Mouse (Mus musculus) heart, embryonic 13.5 days (tissue): ENCODE results near the gene Slc6a4. TPM values are rescaled to one million over a fixed set of nuclear protein-coding genes. Genes with fewer than 3 reads are reported as not detected.

Source experiments
- ATAC-seq: fragments of 200-750 bp; cut with Nextera tagmentation; 2 replicates; pipeline ENCODE4 v1.8.0; 2017; ENCODE audit warnings: moderate TSS enrichment; ENCODE audit not compliant: insufficient number of reproducible peaks, low FRiP score, low TSS enrichment; ENCODE audit errors: extremely low read depth
- H3K27ac ChIP-seq: fragments of 300-500 bp; sonication (generic); replicated peaks from 2 replicates; pipeline ENCODE4 v1.5.1; 2015; ENCODE audit warnings: moderate library complexity, mild to moderate bottlenecking, inconsistent platforms
- H3K27me3 ChIP-seq: fragments of 300-500 bp; sonication (generic); replicated peaks from 2 replicates; pipeline ENCODE4 v1.6.1; 2015; ENCODE audit warnings: mild to moderate bottlenecking, inconsistent platforms
- H3K36me3 ChIP-seq: fragments of 300-500 bp; sonication (generic); 2 replicates; pipeline ENCODE4 v1.6.1; 2015; ENCODE audit warnings: mild to moderate bottlenecking, inconsistent platforms
- H3K4me1 ChIP-seq: fragments of 300-500 bp; sonication (generic); 2 replicates; pipeline ENCODE4 v1.6.1; 2015; ENCODE audit warnings: inconsistent platforms
- H3K4me2 ChIP-seq: fragments of 300-500 bp; sonication (generic); 2 replicates; pipeline ENCODE4 v1.6.1; 2015; ENCODE audit warnings: inconsistent platforms, mild to moderate bottlenecking, moderate library complexity
- H3K4me3 ChIP-seq: fragments of 300-500 bp; sonication (generic); 2 replicates; pipeline ENCODE4 v1.5.1; 2015; ENCODE audit warnings: moderate library complexity, mild to moderate bottlenecking, inconsistent platforms
- H3K9ac ChIP-seq: fragments of 300-500 bp; sonication (generic); 2 replicates; pipeline ENCODE4 v1.6.1; 2015; ENCODE audit warnings: inconsistent platforms, mild to moderate bottlenecking, moderate library complexity
- H3K9me3 ChIP-seq: fragments of 300-500 bp; sonication (generic); 2 replicates; pipeline ENCODE4 v1.6.1; 2016; ENCODE audit warnings: inconsistent platforms
- WGBS: fragments of 180-500 bp; shearing (Covaris S2); methylation state at CpG from one replicate; pipeline ENCODE4 v1.1.7; 2015; ENCODE audit warnings: mixed read lengths; 5-methylcytosine and 5-hydroxymethylcytosine counted together
- polyA plus RNA-seq: library from polyadenylated mRNA; unstranded; fragments of >200 nt; fragmentation: Nextera tagmentation; extraction: Ambion mirVana; gene quantifications from 2 replicates; pipeline ENCODE4 v1.2.1, GENCODE M21; 2015

The Slc6a4 gene
- polyA plus RNA-seq: 0.61 and 0.98 TPM in 2 replicates

GRCm38 (mm10) chr11:76997916-76998704, at the start of gene Slc6a4:
Slc6a4 (plus strand) TSS chr11:76998603.
- no peaks in the 10 kb centered on the region for H3K36me3 ChIP-seq
- H3K27ac ChIP-seq: no peak within 1 kb of the TSS
- 1% methylated on average over 52 of the region's 52 CpGs for WGBS
- H3K4me3 ChIP-seq: peak within 1 kb of the TSS; percentile 63
- H3K4me2 ChIP-seq: peak within 1 kb of the TSS; percentile 92
- peaks cover 75% of the 10 kb centered on the region for H3K27me3 ChIP-seq
- H3K4me1 ChIP-seq: peaks cover 21% of the 10 kb centered on the region
- H3K9me3 ChIP-seq: no peaks in the 10 kb centered on the region
- peak within 1 kb of the TSS; percentile 69 for H3K9ac ChIP-seq
- ATAC-seq: no peak

DNA sequence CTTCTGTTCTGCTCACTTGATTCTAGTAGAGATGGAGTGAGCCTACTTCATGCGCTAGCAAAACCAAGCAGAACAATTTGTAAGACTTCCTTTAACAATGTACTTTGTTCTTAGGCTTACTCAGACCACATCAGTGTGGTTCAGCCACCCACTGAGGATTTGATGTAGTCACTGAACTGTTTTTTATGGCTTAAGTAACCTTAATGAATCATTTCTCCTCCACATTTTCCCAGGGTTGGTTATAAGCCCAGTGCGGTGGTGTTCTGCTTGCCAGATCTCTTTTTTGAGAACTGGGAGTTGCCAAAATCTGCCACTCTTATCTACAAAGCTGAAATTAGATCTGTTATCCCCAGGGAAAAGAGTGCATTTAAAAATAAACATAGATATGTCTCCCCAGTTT, 44.9 kb upstream of the Slc6a4 start:
- WGBS: 70% methylated on average over 2 of the region's 2 CpGs
- Histone ChIP-seq H3K4me2 (no peak overlapping the region), H3K4me3 (no peak overlapping the region), H3K36me3 (peaks cover 94% of the 10 kb centered on the region), H3K9ac (no peak overlapping the region), H3K9me3 (no peaks in the 10 kb centered on the region), H3K4me1 (peaks cover 10% of the 10 kb centered on the region), H3K27me3 (no peaks in the 10 kb centered on the region), H3K27ac (peak overlapping the region; percentile 48)
- no peak for ATAC-seq

GRCm38 (mm10) chr11:76965703-76966102, 32.7 kb upstream of the Slc6a4 start:
- no peak for ATAC-seq
- H3K9ac ChIP-seq: no peak overlapping the region
- 90% methylated on average over 3 of the region's 3 CpGs for WGBS
- H3K4me3 ChIP-seq: no peak overlapping the region
- no peaks in the 10 kb centered on the region for H3K27me3 ChIP-seq
- H3K27ac ChIP-seq: no peak overlapping the region
- H3K4me1 ChIP-seq: peaks cover 7% of the 10 kb centered on the region
- H3K36me3 ChIP-seq: peaks cover 96% of the 10 kb centered on the region
- H3K4me2 ChIP-seq: no peak overlapping the region
- H3K9me3 ChIP-seq: no peaks in the 10 kb centered on the region

- peaks cover 7% of the 10 kb centered on the region for H3K4me1 ChIP-seq
- no peak overlapping the region for H3K9ac ChIP-seq
- no peak overlapping the region for H3K4me3 ChIP-seq
- no peak overlapping the region for H3K27ac ChIP-seq
- H3K9me3 ChIP-seq: no peaks in the 10 kb centered on the region
- H3K36me3 ChIP-seq: peaks cover 94% of the 10 kb centered on the region
- no peak for ATAC-seq
- no peaks in the 10 kb centered on the region for H3K27me3 ChIP-seq
- no peak overlapping the region for H3K4me2 ChIP-seq
- WGBS: 44% methylated on average over 2 of the region's 2 CpGs
These were observed 28.1 kb upstream of the Slc6a4 start for GRCm38 (mm10) chr11:76970328-76970727.

DNA sequence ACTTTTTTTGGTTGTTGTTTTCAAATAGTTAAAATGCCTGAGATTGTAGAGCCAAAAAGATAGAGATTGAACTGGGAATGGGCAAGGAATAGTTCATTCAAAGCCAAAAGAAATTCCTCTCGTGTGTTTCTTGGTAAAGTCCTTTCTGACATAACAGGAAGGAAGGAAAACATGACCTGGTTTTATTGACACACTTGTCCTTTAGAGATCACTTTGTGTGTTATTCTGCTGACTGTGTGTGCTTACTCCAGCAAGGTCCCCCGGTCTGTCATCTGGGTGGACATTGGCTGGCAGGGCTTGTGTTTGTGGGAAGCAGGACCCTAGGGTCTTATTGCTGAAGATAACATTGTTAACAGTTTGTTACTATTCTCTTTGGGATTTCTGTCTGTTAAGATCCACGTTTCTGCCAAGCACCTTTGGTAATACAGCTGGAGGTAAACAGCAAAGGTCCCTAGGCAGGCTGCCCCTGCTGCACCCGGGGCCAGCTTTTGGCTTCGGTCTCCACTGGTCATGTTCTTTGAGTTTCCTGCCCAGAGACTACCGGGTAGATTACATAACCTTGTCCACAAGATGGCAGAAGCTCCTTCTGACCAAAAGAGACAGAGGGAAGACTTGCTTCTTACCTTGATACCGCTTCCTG, 23.6 kb upstream of the Slc6a4 start:
- 0 out of 2 replicates have a peak overlapping the region, but pooled peaks have one; percentile 12 for H3K27ac ChIP-seq
- no peak overlapping the region for H3K4me3 ChIP-seq
- peaks cover 90% of the 10 kb centered on the region for H3K36me3 ChIP-seq
- H3K9me3 ChIP-seq: no peaks in the 10 kb centered on the region
- no peaks in the 10 kb centered on the region for H3K27me3 ChIP-seq
- no peak for ATAC-seq
- WGBS: 77% methylated on average over 7 of the region's 7 CpGs
- H3K4me1 ChIP-seq: peaks cover 7% of the 10 kb centered on the region
- no peak overlapping the region for H3K4me2 ChIP-seq
- no peak overlapping the region for H3K9ac ChIP-seq

DNA sequence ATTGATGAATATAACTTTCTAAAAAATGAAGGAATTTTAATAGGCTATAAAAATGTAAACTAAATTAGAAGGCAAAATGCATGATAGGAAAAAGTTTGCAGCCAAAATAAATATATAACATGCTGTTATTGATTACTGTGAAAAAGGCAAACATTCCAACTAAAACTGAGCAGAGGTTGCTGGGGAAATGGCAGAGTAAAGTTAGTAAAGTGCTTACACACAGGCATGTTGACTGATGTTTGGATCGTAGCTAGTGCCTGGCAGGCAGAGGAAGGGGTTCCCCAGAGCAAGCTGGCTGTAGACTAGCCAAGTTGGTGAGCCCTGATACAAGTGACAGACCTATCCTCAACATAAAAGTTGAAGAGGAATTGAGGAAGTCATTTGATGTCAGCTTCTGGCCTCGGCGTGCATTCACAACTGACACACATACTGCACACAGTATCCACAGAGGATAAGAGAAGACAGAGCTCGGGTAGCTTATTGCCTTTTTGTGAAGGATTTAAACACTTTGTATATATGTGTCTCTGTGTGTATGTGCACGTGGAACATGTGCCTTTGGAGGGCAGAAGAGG, 16.7 kb upstream of the Slc6a4 start:
- Histone ChIP-seq H3K9me3 (no peaks in the 10 kb centered on the region), H3K4me2 (no peak overlapping the region), H3K27ac (no peak overlapping the region), H3K4me3 (no peak overlapping the region), H3K27me3 (no peaks in the 10 kb centered on the region), H3K4me1 (peaks cover 10% of the 10 kb centered on the region), H3K9ac (no peak overlapping the region), H3K36me3 (peaks cover 87% of the 10 kb centered on the region)
- 78% methylated on average over 5 of the region's 5 CpGs for WGBS
- no peak for ATAC-seq

- WGBS: 76% methylated on average over 4 of the region's 4 CpGs
- no peaks in the 10 kb centered on the region for H3K9me3 ChIP-seq
- peaks cover 93% of the 10 kb centered on the region for H3K36me3 ChIP-seq
- H3K27ac ChIP-seq: no peak overlapping the region
- H3K9ac ChIP-seq: no peak overlapping the region
- no peaks in the 10 kb centered on the region for H3K27me3 ChIP-seq
- H3K4me1 ChIP-seq: peaks cover 10% of the 10 kb centered on the region
- no peak overlapping the region for H3K4me3 ChIP-seq
- ATAC-seq: no peak
- H3K4me2 ChIP-seq: no peak overlapping the region
These were observed 16.0 kb upstream of the Slc6a4 start for GRCm38 (mm10) chr11:76982415-76982814.

DNA sequence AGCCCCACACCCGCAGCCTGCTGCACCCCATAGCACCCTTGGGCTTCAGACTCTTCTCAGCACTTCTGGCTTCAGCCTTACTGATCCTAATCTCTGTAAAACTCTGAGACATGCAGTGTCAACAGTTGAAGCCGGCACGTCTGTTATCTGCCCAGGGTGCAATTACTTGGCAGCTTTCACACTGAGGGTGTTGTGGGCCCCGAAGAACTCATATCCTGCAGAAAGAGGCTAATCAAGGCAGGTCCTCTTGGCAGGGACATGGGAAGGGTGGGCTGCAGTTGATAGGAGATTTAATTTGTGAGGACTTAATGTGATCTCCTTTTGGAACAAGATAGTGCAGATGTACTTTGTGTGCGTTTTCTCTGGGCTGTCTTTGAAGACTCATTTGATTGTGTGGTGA, 14.8 kb upstream of the Slc6a4 start:
- Histone ChIP-seq H3K27ac (no peak overlapping the region), H3K4me1 (peaks cover 10% of the 10 kb centered on the region), H3K4me3 (no peak overlapping the region), H3K27me3 (no peaks in the 10 kb centered on the region), H3K9ac (no peak overlapping the region), H3K9me3 (no peaks in the 10 kb centered on the region), H3K36me3 (peaks cover 93% of the 10 kb centered on the region), H3K4me2 (no peak overlapping the region)
- 42% methylated on average over 5 of the region's 5 CpGs for WGBS
- no peak for ATAC-seq

GRCm38 (mm10) chr11:76984173-76984572, 14.2 kb upstream of the Slc6a4 start:
- no peaks in the 10 kb centered on the region for H3K27me3 ChIP-seq
- H3K27ac ChIP-seq: no peak overlapping the region
- H3K36me3 ChIP-seq: peaks cover 93% of the 10 kb centered on the region
- H3K4me3 ChIP-seq: no peak overlapping the region
- no peak for ATAC-seq
- peaks cover 10% of the 10 kb centered on the region for H3K4me1 ChIP-seq
- no peaks in the 10 kb centered on the region for H3K9me3 ChIP-seq
- no peak overlapping the region for H3K9ac ChIP-seq
- H3K4me2 ChIP-seq: no peak overlapping the region

GRCm38 (mm10) chr11:76990839-76991238, 7.6 kb upstream of the Slc6a4 start:
- Histone ChIP-seq H3K9me3 (no peaks in the 10 kb centered on the region), H3K4me3 (no peak overlapping the region), H3K27ac (no peak overlapping the region), H3K36me3 (peaks cover 35% of the 10 kb centered on the region), H3K9ac (no peak overlapping the region), H3K4me1 (no peaks in the 10 kb centered on the region), H3K27me3 (peaks cover 7% of the 10 kb centered on the region), H3K4me2 (no peak overlapping the region)
- no peak for ATAC-seq
- WGBS: 47% methylated on average over 5 of the region's 5 CpGs

DNA sequence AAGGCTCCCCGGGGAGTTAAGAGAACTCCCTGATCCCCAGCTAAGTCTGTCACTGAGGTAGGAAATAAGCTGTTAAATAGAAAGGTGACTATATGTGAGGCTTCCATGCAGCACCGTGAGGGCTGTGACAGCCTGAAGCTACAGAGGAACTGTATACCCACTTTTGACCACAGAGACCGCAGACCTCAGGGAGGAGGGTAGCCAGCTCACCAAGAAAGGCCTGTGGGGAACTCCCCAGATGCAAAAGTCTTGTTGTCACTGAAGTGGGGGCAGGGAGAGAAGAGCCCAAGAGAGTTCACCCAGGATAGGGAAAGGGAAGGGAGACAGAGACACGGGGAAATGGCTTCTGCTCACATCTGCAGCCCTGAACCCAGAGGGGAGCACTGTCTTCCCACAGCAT, 5.5 kb upstream of the Slc6a4 start:
- no peaks in the 10 kb centered on the region for H3K9me3 ChIP-seq
- peaks cover 24% of the 10 kb centered on the region for H3K27me3 ChIP-seq
- no peak overlapping the region for H3K4me3 ChIP-seq
- peak overlapping the region; percentile 19; the same call in 1 of the 2 replicates for H3K9ac ChIP-seq
- no peak for ATAC-seq
- peaks cover 14% of the 10 kb centered on the region for H3K36me3 ChIP-seq
- H3K4me2 ChIP-seq: no peak overlapping the region
- WGBS: 27% methylated on average over 4 of the region's 4 CpGs
- H3K4me1 ChIP-seq: peaks cover 10% of the 10 kb centered on the region
- no peak overlapping the region for H3K27ac ChIP-seq
